Mouse (Mus musculus) brown adipose tissue, adult 24 weeks (tissue): ENCODE measurements around the gene Eci1. TPM values are rescaled to one million over a fixed set of nuclear protein-coding genes. Genes with fewer than 3 reads are reported as not detected.

ENCODE experiments used
- H3K27ac ChIP-seq: fragments of 200-500 bp; replicated peaks from 2 replicates; pipeline ENCODE4 v1.5.1; 2012; ENCODE audit warnings: low read depth, mild to moderate bottlenecking, low read length
- H3K4me1 ChIP-seq: fragments of 200-500 bp; 2 replicates; pipeline ENCODE4 v1.6.1; 2012; ENCODE audit warnings: low read length, mixed read lengths; ENCODE audit not compliant: control insufficient read depth, insufficient read depth, insufficient read length
- H3K4me3 ChIP-seq: fragments of 200-500 bp; 2 replicates; pipeline ENCODE4 v1.5.1; 2012; ENCODE audit warnings: low read depth, mild to moderate bottlenecking, low read length, moderate library complexity; ENCODE audit not compliant: insufficient read depth
- polyA plus RNA-seq: library from polyadenylated mRNA; stranded (reverse); fragments of >200 nt; gene quantifications from 2 replicates; pipeline ENCODE4 v1.2.4, GENCODE M21; 2012; ENCODE audit not compliant: missing spikeins, insufficient read depth, insufficient read length

The Eci1 gene
- 1,121 and 1,239 TPM in 2 replicates for polyA plus RNA-seq

GRCm38 (mm10) chr17:24426471-24427169 lies at the start of gene Eci1:
Gene Eci1, plus strand, starts transcription at chr17:24426641.
- Histone ChIP-seq H3K27ac (peak within 1 kb of the TSS; percentile 89), H3K4me3 (peak within 1 kb of the TSS; percentile 91), H3K4me1 (peaks cover 7% of the 10 kb centered on the region; the same call in 1 of the 2 replicates)

- Histone ChIP-seq H3K4me3 (no peak overlapping the region), H3K4me1 (peaks cover 10% of the 10 kb centered on the region; the same call in 1 of the 2 replicates), H3K27ac (no peak overlapping the region)
Observed at GRCm38 (mm10) chr17:24378496-24378895, 47.9 kb upstream of the Eci1 start.

GRCm38 (mm10) chr17:24383789-24384188 lies 42.7 kb upstream of the Eci1 start:
- no peak overlapping the region for H3K4me3 ChIP-seq

GRCm38 (mm10) chr17:24388711-24389110 lies 37.7 kb upstream of the Eci1 start:
- Histone ChIP-seq H3K27ac (no peak overlapping the region), H3K4me3 (no peak overlapping the region), H3K4me1 (no peaks in the 10 kb centered on the region)

More at GRCm38 (mm10) chr17:24383789-24384188, 42.7 kb upstream of the Eci1 start:
- Histone ChIP-seq H3K4me1 (no peaks in the 10 kb centered on the region), H3K27ac (no peak overlapping the region)

GRCm38 (mm10) chr17:24389865-24390264 lies 36.6 kb upstream of the Eci1 start:
- H3K4me1 ChIP-seq: no peaks in the 10 kb centered on the region
- no peak overlapping the region for H3K4me3 ChIP-seq
- H3K27ac ChIP-seq: no peak overlapping the region

- Histone ChIP-seq H3K27ac (no peak overlapping the region), H3K4me1 (no peaks in the 10 kb centered on the region), H3K4me3 (no peak overlapping the region)
Observed at GRCm38 (mm10) chr17:24391149-24391548, 35.3 kb upstream of the Eci1 start.

- Histone ChIP-seq H3K4me1 (no peaks in the 10 kb centered on the region), H3K27ac (no peak overlapping the region), H3K4me3 (no peak overlapping the region)
Observed at GRCm38 (mm10) chr17:24393527-24393926, 32.9 kb upstream of the Eci1 start.

GRCm38 (mm10) chr17:24394456-24394855 lies 32.0 kb upstream of the Eci1 start:
- Histone ChIP-seq H3K4me3 (no peak overlapping the region), H3K27ac (no peak overlapping the region), H3K4me1 (no peaks in the 10 kb centered on the region)

- no peaks in the 10 kb centered on the region for H3K4me1 ChIP-seq
- no peak overlapping the region for H3K4me3 ChIP-seq
- H3K27ac ChIP-seq: no peak overlapping the region
Observed at GRCm38 (mm10) chr17:24402371-24402770, 24.1 kb upstream of the Eci1 start.

GRCm38 (mm10) chr17:24407116-24407803 lies 19.2 kb upstream of the Eci1 start:
- Histone ChIP-seq H3K4me1 (no peaks in the 10 kb centered on the region), H3K27ac (no peak overlapping the region)

GRCm38 (mm10) chr17:24413557-24414211 lies 12.8 kb upstream of the Eci1 start:
- peak overlapping the region; percentile 68 for H3K4me3 ChIP-seq

More at GRCm38 (mm10) chr17:24407116-24407803, 19.2 kb upstream of the Eci1 start:
- H3K4me3 ChIP-seq: no peak overlapping the region

GRCm38 (mm10) chr17:24414230-24414976 lies 12.0 kb upstream of the Eci1 start, which contains the start of gene Rnps1:
Gene Rnps1, plus strand, starts transcription at chr17:24414565.
- peak within 1 kb of the TSS; percentile 85 for H3K4me3 ChIP-seq
- peaks cover 4% of the 10 kb centered on the region; the same call in 1 of the 2 replicates for H3K4me1 ChIP-seq
- H3K27ac ChIP-seq: peak within 1 kb of the TSS; percentile 76

More at GRCm38 (mm10) chr17:24413557-24414211, 12.8 kb upstream of the Eci1 start:
- peaks cover 4% of the 10 kb centered on the region; the same call in 1 of the 2 replicates for H3K4me1 ChIP-seq
- peak overlapping the region; percentile 76 for H3K27ac ChIP-seq

GRCm38 (mm10) chr17:24415011-24415410 lies 11.4 kb upstream of the Eci1 start:
- H3K4me1 ChIP-seq: peaks cover 4% of the 10 kb centered on the region; the same call in 1 of the 2 replicates
- H3K27ac ChIP-seq: peak overlapping the region; percentile 60
- H3K4me3 ChIP-seq: peak overlapping the region; percentile 85

GRCm38 (mm10) chr17:24416051-24416652 lies 10.3 kb upstream of the Eci1 start:
- Histone ChIP-seq H3K27ac (no peak overlapping the region), H3K4me3 (peak overlapping the region; percentile 85; the same call in 1 of the 2 replicates), H3K4me1 (peaks cover 4% of the 10 kb centered on the region; the same call in 1 of the 2 replicates)
